Mouse (Mus musculus) neural tube, embryonic 11.5 days (tissue): ENCODE data around the gene Arpc4. TPM values are rescaled to one million over a fixed set of nuclear protein-coding genes. Genes with fewer than 3 reads are reported as not detected.

Experiments
- ATAC-seq: fragments of 200-750 bp; cut with Nextera tagmentation; 2 replicates; pipeline ENCODE4 v1.8.0; 2017; ENCODE audit warnings: moderate number of reproducible peaks, mild to moderate bottlenecking, moderate TSS enrichment, moderate library complexity; ENCODE audit not compliant: insufficient read depth, low FRiP score, low TSS enrichment
- DNase-seq: peaks from one replicate; pipeline ENCODE4 v3.0.0-alpha.2; 2015; ENCODE audit warnings: low spot score
- H3K27ac ChIP-seq: fragments of 300-500 bp; sonication (generic); 2 replicates; pipeline ENCODE4 v1.5.1; 2014; ENCODE audit warnings: low read depth, mild to moderate bottlenecking, low read length
- H3K27me3 ChIP-seq: fragments of 300-500 bp; sonication (generic); 2 replicates; pipeline ENCODE4 v1.6.1; 2014; ENCODE audit warnings: mild to moderate bottlenecking, low read length, mixed read lengths; ENCODE audit not compliant: control insufficient read depth, insufficient read depth
- H3K36me3 ChIP-seq: fragments of 300-500 bp; sonication (generic); 2 replicates; pipeline ENCODE4 v1.6.1; 2014; ENCODE audit warnings: mild to moderate bottlenecking, low read length, moderate library complexity, mixed read lengths; ENCODE audit not compliant: control insufficient read depth, insufficient read depth
- H3K4me1 ChIP-seq: fragments of 300-500 bp; sonication (generic); 2 replicates; pipeline ENCODE4 v1.6.1; 2014; ENCODE audit warnings: low read length, mixed read lengths; ENCODE audit not compliant: control insufficient read depth, insufficient read depth
- H3K4me2 ChIP-seq: fragments of 300-500 bp; sonication (generic); 2 replicates; pipeline ENCODE4 v1.6.1; 2014; ENCODE audit warnings: low read depth, mild to moderate bottlenecking, moderate library complexity
- H3K4me3 ChIP-seq: fragments of 300-500 bp; sonication (generic); 2 replicates; pipeline ENCODE4 v1.5.1; 2014; ENCODE audit warnings: low read depth, low read length
- H3K9ac ChIP-seq: fragments of 300-500 bp; sonication (generic); 2 replicates; pipeline ENCODE4 v1.6.1; 2014; ENCODE audit warnings: mild to moderate bottlenecking, low read length
- H3K9me3 ChIP-seq: fragments of 300-500 bp; sonication (generic); 2 replicates; pipeline ENCODE4 v1.6.1; 2016; ENCODE audit warnings: low read length; ENCODE audit not compliant: control insufficient read depth
- WGBS: fragments of 180-500 bp; shearing (Covaris S2); extraction: QIAGEN DNeasy Blood & Tissue Kit; methylation state at CpG from one replicate; pipeline ENCODE4 v1.1.7; 2014; 5-methylcytosine and 5-hydroxymethylcytosine counted together
- polyA plus RNA-seq: library from polyadenylated mRNA; unstranded; fragments of >200 nt; fragmentation: Nextera tagmentation; extraction: Ambion mirVana; gene quantifications from 2 replicates; pipeline ENCODE4 v1.2.1, GENCODE M21; 2014

Gene Arpc4
- polyA plus RNA-seq, 1 experiment from 2014 or later = 215 TPM

DNA sequence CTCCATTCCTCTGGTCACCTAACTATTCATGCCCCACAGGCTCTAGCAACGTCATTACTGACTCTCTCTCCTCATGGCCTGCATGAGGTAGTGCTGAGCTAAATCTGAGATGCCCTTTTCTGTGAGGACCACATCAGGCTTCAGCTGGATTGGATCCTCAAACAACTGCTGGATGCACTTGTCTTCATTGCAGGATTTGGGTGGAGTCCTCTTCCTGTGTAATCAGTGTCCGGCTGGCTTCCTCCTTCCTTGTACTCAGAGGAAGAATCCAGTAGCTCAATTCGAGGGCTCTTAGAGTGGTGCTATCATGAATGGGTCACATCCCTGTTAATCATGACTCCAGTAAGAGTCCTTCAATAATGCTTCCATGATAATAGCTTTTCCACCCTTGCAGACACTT lies 24.2 kb upstream of the Arpc4 start:
- 68% methylated on average over 3 of the region's 3 CpGs for WGBS

DNA sequence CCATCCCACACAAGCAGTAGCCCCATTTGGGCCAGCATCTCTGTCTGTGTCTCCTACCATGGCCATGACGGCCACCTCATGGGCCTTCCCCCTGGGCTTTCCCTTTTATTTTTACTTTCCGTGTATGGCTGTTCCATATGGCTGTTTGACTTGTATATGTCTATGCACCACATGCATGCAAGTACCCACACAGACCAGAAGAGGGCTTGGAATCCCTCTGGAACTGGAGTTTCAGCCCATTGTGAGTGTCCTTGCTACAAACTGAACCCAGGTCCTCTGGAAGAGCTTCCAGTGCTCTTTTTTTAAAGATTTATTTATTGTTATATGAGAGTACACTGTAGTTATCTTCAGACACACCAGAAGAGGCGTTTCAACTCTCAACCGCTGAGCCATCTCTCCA lies 16.4 kb upstream of the Arpc4 start:
- 76% methylated on average over 4 of the region's 4 CpGs for WGBS

More for the DNA sequence above, 24.2 kb upstream of the Arpc4 start:
- no peaks in the 10 kb centered on the region for H3K9me3 ChIP-seq
- DNase-seq (no peak), ATAC-seq (no peak)
- H3K4me3 ChIP-seq = no peak overlapping the region
- no peaks in the 10 kb centered on the region for H3K36me3 ChIP-seq
- no peak overlapping the region for H3K4me2 ChIP-seq
- H3K27ac ChIP-seq = no peak overlapping the region
- H3K9ac ChIP-seq = no peak overlapping the region
- H3K4me1 ChIP-seq = no peaks in the 10 kb centered on the region
- no peaks in the 10 kb centered on the region for H3K27me3 ChIP-seq

DNA sequence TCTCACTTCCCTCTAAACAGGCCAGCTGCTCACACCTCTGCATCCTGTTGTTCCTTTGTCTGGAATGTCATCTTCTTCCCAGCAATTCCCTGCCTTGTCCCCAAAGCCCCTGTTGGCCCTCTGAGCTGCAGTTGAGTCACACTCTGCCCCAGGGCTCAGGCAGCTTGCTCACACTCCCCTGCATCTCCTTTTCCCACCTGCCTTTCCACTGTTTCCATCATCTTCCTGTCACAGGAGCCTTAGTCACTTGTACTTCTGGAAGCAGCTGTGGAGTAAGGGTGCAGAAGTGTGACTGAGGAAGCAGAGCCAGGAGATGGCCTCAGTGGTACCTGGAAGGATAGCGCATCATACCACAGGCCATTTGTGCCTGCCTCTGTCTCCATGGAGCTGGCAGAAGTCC lies 15.7 kb upstream of the Arpc4 start:
- WGBS = 89% methylated on average over 1 of the region's 1 CpGs

More for the DNA sequence above, 16.4 kb upstream of the Arpc4 start:
- no peaks in the 10 kb centered on the region for H3K9me3 ChIP-seq
- ATAC-seq (no peak), DNase-seq (no peak)
- H3K27ac ChIP-seq = no peak overlapping the region
- H3K4me1 ChIP-seq = no peaks in the 10 kb centered on the region
- no peaks in the 10 kb centered on the region for H3K36me3 ChIP-seq
- H3K4me2 ChIP-seq = no peak overlapping the region
- H3K4me3 ChIP-seq = no peak overlapping the region
- H3K9ac ChIP-seq = no peak overlapping the region
- H3K27me3 ChIP-seq = no peaks in the 10 kb centered on the region

DNA sequence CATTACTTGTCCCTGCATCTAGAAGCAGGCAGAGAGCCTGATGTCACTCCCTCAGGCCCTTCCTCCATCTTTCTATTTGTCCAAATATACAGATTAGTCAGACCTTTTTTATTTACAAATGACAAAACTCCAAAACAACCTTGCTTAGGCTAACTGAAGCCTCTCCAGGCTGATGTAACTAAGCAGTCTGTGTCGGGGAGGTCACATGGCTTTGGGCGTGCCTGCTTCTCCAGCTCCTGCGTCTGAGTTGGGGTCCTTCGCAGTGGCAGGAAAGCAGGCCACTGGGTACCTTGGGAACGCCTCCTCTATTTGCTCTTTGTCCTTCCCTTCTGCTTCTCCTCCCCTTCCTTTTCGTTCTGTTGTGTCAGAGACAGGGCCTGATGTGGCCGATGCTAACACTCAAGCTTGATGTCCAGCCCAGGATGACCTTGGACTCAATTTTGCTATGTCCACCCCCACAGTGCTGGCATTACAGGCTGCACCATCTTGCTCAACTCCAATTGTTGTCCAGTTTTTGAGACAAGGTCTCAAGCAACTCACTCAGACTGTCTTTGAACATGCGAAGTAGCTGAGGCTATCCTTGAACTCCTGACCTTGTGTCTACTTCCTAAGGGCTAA lies 13.3 kb upstream of the Arpc4 start:
- DNase-seq (no peak), ATAC-seq (no peak)
- Histone ChIP-seq H3K9ac (no peak overlapping the region), H3K4me1 (no peaks in the 10 kb centered on the region), H3K27me3 (no peaks in the 10 kb centered on the region), H3K27ac (no peak overlapping the region), H3K4me2 (no peak overlapping the region), H3K36me3 (no peaks in the 10 kb centered on the region; the same call in 1 of the 2 replicates), H3K9me3 (no peaks in the 10 kb centered on the region), H3K4me3 (no peak overlapping the region)
- 69% methylated on average over 8 of the region's 8 CpGs for WGBS

More for the DNA sequence above, 15.7 kb upstream of the Arpc4 start:
- no peak overlapping the region for H3K27ac ChIP-seq
- no peak for DNase-seq
- no peaks in the 10 kb centered on the region for H3K4me1 ChIP-seq
- no peaks in the 10 kb centered on the region for H3K9me3 ChIP-seq
- no peak overlapping the region for H3K4me2 ChIP-seq
- no peaks in the 10 kb centered on the region; the same call in 1 of the 2 replicates for H3K36me3 ChIP-seq
- no peaks in the 10 kb centered on the region for H3K27me3 ChIP-seq
- H3K4me3 ChIP-seq = no peak overlapping the region
- no peak overlapping the region for H3K9ac ChIP-seq
- no peak for ATAC-seq

DNA sequence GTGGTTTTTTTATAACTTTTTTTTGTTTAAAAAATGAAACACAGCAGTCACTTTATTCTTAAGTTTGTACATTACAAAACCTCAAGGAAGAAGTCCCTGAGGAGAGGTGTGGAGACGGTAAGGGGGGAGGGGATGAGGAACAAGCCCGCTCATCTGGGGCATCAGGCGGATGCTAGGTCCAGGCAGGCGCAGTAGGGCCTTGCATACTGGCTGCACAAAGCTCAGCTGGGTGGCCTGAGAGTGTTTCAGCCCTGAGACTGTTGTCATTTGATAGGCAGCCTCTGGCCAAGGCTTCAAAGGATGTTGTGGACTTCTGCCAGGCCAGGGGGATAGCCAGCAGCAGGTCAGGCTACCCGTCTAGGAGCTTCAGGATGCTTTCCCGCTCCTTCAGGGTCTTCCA lies 11.3 kb upstream of the Arpc4 start:
- Histone ChIP-seq H3K4me3 (no peak overlapping the region), H3K4me1 (no peaks in the 10 kb centered on the region), H3K27me3 (no peaks in the 10 kb centered on the region), H3K9me3 (no peaks in the 10 kb centered on the region), H3K27ac (no peak overlapping the region), H3K9ac (no peak overlapping the region), H3K36me3 (peaks cover 3% of the 10 kb centered on the region), H3K4me2 (no peak overlapping the region)
- 95% methylated on average over 6 of the region's 6 CpGs for WGBS
- no peak for DNase-seq
- ATAC-seq = no peak

DNA sequence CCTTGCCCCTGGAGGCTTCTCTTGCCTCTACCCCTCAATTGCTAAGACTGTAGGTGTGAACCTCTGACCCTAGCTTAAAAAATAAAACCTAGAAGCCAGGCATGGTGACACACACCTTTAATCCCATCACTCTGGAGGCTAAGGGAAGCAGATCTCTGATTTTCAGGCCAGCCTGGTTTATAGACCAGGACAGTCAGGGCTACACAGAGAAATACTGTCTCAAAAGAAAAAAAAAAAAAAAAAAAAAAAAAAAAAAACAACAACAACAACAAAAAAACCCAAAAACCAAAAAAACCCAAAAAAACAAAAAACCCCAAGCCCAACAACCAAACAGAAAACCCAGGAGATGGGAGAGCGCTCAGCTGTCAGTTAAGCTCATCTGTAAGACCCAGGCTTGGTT lies 10.3 kb upstream of the Arpc4 start:
- H3K4me1 ChIP-seq = no peaks in the 10 kb centered on the region
- no peak overlapping the region for H3K4me3 ChIP-seq
- H3K27me3 ChIP-seq = no peaks in the 10 kb centered on the region
- no peak for DNase-seq
- H3K27ac ChIP-seq = no peak overlapping the region
- 100% methylated on average over 1 of the region's 1 CpGs for WGBS
- H3K9ac ChIP-seq = no peak overlapping the region
- no peaks in the 10 kb centered on the region for H3K9me3 ChIP-seq
- ATAC-seq = no peak
- peaks cover 5% of the 10 kb centered on the region for H3K36me3 ChIP-seq
- H3K4me2 ChIP-seq = no peak overlapping the region

DNA sequence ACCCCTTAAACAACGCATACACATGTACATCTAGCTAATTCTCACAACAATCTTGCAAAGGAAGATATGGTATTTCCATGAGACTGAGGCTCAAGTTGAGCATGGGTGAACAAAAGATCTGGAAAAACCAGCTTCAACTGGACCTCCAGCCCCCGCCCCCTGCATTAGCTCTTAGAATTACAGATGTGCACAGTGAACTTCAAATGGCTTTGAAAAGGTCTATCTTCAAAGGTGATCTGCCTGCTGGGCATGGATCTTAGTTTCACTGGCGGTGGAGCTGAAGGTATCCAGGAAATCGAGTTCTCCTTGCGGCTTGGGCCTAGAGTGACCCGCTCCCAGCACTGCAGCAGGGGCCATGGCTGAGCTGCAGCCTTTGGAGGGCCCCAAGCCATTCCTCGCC lies 9.8 kb upstream of the Arpc4 start:
- H3K4me2 ChIP-seq = no peak overlapping the region
- H3K4me3 ChIP-seq = no peak overlapping the region
- 87% methylated on average over 7 of the region's 7 CpGs for WGBS
- H3K27ac ChIP-seq = no peak overlapping the region
- no peaks in the 10 kb centered on the region for H3K4me1 ChIP-seq
- no peaks in the 10 kb centered on the region for H3K27me3 ChIP-seq
- DNase-seq (no peak), ATAC-seq (no peak)
- no peaks in the 10 kb centered on the region for H3K9me3 ChIP-seq
- peaks cover 5% of the 10 kb centered on the region for H3K36me3 ChIP-seq
- H3K9ac ChIP-seq = no peak overlapping the region

DNA sequence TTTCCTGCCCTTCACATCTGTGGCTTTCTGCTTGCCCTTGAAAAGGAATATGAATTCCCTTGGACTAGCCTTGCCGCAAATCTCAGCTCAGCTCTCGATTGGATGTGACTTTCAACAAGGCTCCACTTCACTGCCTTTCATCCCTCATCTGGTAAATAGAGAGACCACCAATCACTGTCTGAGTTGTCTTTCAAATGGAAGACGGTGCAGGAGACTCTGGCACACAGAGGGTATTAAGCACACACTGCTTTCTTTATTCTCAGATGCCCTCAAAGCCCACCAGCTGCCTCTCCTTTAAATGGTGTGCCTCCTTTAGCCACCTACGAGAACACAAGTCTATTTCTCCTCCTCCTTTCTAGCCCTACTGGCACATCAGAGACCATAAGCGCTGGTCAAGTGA lies 9.3 kb upstream of the Arpc4 start:
- no peaks in the 10 kb centered on the region for H3K9me3 ChIP-seq
- no peak overlapping the region for H3K27ac ChIP-seq
- ATAC-seq = no peak
- H3K9ac ChIP-seq = no peak overlapping the region
- peaks cover 7% of the 10 kb centered on the region for H3K36me3 ChIP-seq
- H3K27me3 ChIP-seq = no peaks in the 10 kb centered on the region
- H3K4me3 ChIP-seq = no peak overlapping the region
- H3K4me1 ChIP-seq = no peaks in the 10 kb centered on the region
- no peak overlapping the region for H3K4me2 ChIP-seq
- DNase-seq = no peak
- WGBS = 83% methylated on average over 5 of the region's 5 CpGs

DNA sequence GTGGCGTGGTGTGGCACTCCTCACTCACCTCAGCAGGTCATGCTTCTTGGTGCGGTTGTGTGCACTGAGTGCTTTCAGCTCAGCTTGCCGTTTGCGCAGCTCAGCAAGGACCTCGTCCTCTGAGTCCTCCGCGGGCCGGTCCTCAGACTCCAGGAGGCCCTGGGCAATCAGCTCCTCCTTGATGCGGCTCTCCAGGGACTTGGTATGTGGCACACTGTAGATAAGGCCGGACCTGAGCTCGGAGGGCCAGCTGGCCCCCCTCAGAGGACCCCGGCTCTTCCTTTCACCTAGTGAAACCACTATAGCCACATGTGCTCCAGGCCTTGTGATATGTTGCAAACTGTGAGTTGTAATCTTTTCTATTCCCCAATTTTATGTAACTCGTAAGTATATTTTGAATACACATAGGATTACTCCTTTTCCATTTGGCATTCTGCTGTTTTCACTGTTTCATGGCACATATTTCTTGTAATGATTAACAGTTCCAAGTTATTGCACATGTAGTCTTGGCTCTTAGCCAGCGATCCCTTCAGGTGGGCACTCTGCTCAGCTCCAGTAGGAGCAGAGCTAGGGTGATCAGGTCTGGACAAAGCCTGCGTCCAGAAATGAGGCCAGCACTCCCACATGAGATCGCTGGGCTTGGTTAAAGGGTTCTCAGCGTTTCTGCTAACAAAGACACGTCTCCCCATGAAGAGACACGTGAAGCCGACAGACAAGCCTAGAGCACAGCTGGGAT lies 7.6 kb upstream of the Arpc4 start:
- DNase-seq (no peak), ATAC-seq (no peak)
- Histone ChIP-seq H3K4me2 (no peak overlapping the region), H3K36me3 (peaks cover 10% of the 10 kb centered on the region), H3K27ac (no peak overlapping the region), H3K4me3 (no peak overlapping the region), H3K4me1 (no peaks in the 10 kb centered on the region), H3K9me3 (no peaks in the 10 kb centered on the region), H3K9ac (no peak overlapping the region), H3K27me3 (no peaks in the 10 kb centered on the region)
- 96% methylated on average over 20 of the region's 20 CpGs for WGBS
